Mouse (Mus musculus) right cerebral cortex, adult 18-20 months (tissue): ENCODE measurements around the gene Akt3.
A peak's percentile ranks its signal among the peaks of the same experiment; 100 is the strongest.

ENCODE experiments used
- DNase-seq: peaks from one replicate; pipeline ENCODE4 v3.0.0; 2022; ENCODE audit warnings: mixed read lengths

The Akt3 gene

DNA sequence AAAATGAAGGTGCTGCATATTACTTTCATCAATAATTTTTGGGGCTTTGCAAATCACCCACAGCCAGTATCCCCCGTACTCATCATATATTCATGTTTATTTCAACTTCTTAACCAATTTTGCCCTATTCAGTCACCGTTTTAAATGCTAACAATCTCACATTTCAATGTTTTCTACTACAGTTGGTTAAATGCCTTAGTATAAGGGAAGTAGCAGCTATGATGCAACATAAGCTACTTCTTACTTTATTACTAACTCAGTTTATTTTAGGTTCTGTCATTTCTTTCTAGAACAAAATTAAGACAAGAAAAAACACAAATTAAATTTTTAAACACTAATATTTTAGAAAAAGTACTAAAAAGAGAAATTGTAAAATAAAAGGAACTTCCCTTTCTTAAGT, 78.4 kb downstream of the Akt3 start:
- DNase-seq = no peak

DNA sequence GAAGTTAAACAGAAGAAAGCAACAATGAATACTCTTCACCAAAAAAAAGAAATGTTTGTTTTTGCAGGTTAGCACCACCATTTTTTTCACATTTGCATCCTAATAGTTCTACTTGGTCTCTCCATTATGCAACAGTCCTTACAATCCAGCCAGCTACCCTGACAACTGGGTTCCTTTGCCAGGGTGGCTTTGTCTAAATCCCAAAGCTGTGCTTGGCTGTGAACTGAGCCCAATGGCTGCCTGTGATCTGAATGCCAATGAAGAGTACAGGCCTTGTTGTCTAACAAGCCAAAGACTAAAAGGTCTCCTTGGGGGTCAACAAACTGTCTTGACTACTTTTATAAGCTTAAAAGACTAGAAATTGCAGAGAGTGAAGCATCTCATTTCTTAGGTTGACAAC, 82.6 kb downstream of the Akt3 start:
- peak; percentile 66 for DNase-seq

DNA sequence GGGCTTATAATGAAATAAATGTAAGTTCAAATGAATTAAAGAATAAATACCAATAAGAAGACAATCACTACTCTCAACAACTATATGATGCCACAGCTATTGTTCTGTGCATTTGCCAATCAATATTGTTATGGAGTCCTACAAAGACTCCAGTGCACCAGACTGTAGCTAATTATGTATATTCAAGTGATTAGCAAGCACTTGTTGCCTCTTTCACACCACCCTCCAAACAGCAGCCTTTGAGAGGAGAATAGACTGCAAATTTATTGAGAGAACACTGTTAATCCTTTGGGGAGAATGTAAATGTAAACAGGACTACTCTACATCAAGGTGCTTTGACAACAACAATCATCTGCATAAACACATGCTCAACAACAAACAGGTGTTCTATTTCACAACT, 86.7 kb downstream of the Akt3 start:
- DNase-seq = no peak

DNA sequence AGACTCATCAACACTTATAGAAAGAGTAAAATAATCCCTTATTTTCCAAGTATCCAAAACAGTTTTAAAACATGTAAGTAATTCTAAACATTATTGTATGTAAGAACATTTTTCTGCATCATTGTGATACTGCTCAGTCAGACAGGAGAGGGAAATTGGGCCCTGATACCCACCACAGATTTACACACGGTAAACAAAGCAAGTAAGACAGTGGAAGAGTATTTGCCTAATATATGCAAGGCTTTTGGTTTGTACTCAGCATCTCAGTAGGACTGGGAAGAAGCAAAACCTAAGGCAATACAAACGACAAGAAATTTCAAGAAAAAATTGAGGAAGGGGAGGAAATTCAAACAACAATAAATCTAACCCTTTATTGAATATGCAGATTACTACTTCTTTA, 92.2 kb downstream of the Akt3 start:
- no peak for DNase-seq

- DNase-seq = no peak
These were observed 92.7 kb downstream of the Akt3 start for GRCm38 (mm10) chr1:177165336-177165735.

- peak; percentile 43 for DNase-seq
These were observed 107.5 kb downstream of the Akt3 start for GRCm38 (mm10) chr1:177150344-177151021.

- DNase-seq = no peak
These were observed 109.3 kb downstream of the Akt3 start for GRCm38 (mm10) chr1:177148746-177149145.

- DNase-seq = no peak
These were observed 116.5 kb downstream of the Akt3 start for GRCm38 (mm10) chr1:177141468-177141867.

GRCm38 (mm10) chr1:177139652-177140051, 118.4 kb downstream of the Akt3 start:
- no peak for DNase-seq

- DNase-seq = no peak
These were observed 126.5 kb downstream of the Akt3 start for GRCm38 (mm10) chr1:177131458-177131857.

DNA sequence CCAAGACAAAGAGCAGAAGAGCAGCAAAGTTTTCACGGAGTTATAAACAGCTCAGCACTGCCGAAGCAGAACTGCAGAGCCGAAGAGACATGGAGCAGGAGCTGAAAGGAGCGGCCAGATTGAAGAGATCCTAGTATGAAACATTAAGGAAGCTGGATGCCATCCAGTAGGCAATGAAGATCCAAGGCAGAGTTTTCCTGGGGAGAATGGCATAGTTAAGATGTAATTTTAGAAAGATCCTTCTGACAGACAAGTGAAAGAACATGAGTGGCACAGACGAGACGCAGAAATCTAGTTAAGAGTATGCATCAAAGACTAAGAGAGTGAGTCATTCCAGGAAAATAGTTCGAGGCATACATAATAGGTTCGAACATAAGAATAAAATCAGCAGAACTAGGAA, 131.3 kb downstream of the Akt3 start:
- DNase-seq = peak; percentile 60

DNA sequence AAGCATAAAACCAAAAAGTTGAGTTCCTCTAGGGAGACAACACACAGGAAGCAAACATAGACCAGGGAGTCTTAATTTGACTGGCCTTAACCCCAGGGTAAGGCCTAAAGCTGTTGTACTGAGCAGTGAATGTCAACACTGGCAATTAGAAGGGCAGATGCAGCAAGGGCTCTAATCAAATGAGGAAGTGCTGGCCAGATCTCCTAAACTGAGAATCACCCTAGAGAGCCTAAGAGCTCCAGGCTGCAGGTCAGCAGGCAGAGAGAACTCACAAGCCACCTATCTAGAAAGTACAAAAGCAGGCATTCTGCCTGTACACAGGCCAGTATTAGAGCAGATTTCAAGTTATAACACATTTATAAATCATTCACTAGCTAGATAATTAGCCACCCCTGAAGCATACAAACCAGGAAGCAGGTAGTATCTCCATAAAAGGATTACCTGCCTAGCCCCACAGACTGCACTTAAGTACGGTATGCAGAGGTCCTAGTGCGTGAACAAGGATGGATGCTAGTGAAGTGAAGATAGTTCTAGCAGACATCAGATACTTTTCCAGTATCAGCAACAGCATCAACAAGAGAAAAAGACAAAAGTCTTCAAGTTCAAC, 147.2 kb downstream of the Akt3 start:
- DNase-seq = no peak

GRCm38 (mm10) chr1:177090465-177090864, 167.5 kb downstream of the Akt3 start:
- no peak for DNase-seq

- DNase-seq = no peak
These were observed 168.5 kb downstream of the Akt3 start for GRCm38 (mm10) chr1:177089515-177089914.

GRCm38 (mm10) chr1:177089048-177089447, 169.0 kb downstream of the Akt3 start:
- DNase-seq = no peak

DNA sequence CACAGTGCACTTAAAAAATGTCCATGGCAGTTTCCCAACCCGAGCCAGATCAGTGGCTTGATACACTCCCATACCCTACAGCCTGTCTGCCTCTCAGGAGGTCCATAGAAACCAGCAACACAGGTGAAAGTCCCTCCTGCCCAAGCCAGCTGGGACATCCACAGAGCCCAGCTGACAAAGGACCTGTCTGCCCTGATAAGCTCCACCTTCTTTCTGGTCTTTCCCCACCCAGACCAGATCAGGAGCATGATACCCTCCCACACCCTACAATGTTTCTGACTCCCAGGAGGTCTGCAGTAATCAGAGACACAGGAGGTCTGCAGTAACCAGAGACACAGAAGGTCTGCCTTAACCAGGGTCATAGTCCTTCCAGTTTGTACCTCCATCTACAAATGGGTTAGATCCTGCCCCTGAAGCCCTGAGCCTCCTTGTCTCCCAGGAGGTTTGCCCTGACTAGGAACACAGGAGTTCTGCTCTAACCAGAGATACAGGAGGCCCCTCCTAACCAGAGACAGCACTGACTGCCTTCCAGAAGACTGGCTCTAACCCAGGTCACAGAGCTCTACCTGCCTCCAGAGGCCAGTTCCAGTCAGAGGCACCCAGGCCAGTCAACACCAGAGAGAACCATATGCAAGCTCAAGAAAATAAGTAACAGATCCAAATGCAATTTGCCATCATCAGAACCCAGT, 175.9 kb downstream of the Akt3 start:
- no peak for DNase-seq

- DNase-seq = no peak
These were observed 188.8 kb downstream of the Akt3 start for GRCm38 (mm10) chr1:177069161-177069560.

- DNase-seq = no peak
These were observed 190.8 kb downstream of the Akt3 start for GRCm38 (mm10) chr1:177067123-177067646.

GRCm38 (mm10) chr1:177065732-177066131, 192.3 kb downstream of the Akt3 start:
- DNase-seq = no peak

- DNase-seq = no peak
These were observed 196.2 kb downstream of the Akt3 start for GRCm38 (mm10) chr1:177061761-177062160.

DNA sequence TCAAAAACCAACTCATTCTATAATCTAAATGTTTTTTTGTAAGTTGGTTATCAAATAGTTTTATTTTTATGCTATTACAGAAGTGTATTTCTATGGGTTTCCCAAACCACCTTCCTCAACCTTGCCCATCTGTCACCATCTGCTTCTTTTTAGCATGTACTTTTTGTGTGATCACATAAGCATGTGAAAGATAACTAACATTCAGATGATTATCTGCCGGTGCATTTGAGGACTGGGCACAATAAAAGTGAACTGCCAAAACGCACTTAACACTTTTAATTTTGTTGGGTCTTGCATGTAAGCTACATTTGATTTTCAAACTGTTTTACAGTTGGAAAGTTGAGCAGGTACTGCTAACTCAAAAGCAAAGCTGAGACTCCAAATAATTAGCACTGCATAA, 203.1 kb downstream of the Akt3 start:
- no peak for DNase-seq

DNA sequence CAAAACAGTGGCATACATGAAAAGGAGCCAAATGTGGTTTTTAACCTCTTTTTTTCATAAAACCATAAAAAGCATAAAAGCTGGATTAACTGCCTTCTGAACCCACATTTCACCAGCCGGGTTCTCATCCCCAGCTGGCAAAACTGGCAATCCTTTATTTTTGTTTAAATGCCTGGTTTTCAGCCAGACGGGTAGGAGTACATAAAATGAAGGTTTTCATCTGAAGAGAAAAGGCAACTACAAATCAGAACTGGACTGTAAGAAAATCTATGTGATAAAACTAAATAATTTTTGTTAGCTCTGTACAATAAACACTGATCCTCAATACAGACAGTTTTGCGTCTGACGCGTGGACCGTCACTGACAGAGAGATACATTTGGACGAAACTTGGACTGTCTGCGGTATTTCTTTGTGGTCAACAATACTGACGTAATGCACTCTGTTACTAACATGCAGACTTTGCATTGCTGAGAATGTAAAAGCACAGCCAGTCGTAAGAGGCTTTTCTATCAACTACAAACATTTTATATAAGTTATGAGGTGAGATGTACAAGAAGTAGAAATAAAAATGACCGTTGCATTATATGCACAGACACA, 206.5 kb downstream of the Akt3 start:
- peak; percentile 46 for DNase-seq

GRCm38 (mm10) chr1:177048773-177049172, 209.2 kb downstream of the Akt3 start:
- no peak for DNase-seq

- DNase-seq = no peak
These were observed 211.0 kb downstream of the Akt3 start for GRCm38 (mm10) chr1:177046963-177047362.
